Mouse (Mus musculus) midbrain, embryonic 14.5 days (tissue): ENCODE measurements around the gene Adk. TPM values are rescaled to one million over a fixed set of nuclear protein-coding genes. Genes with fewer than 3 reads are reported as not detected.

Source experiments
- ATAC-seq: fragments of 200-750 bp; cut with Nextera tagmentation; 2 replicates; pipeline ENCODE4 v1.8.0; 2017; ENCODE audit warnings: moderate number of reproducible peaks, moderate library complexity; ENCODE audit not compliant: low FRiP score, low TSS enrichment
- DNase-seq: peaks from one replicate; pipeline ENCODE4 v3.0.0-alpha.2; 2015
- H3K27ac ChIP-seq: fragments of 300-500 bp; sonication (generic); replicated peaks from 2 replicates; pipeline ENCODE4 v1.5.1; 2014; ENCODE audit warnings: mild to moderate bottlenecking, low read depth, low read length, moderate library complexity
- H3K27me3 ChIP-seq: fragments of 300-500 bp; sonication (generic); 2 replicates; pipeline ENCODE4 v1.6.1; 2014; ENCODE audit warnings: low read length, control low read depth, mixed read lengths; ENCODE audit not compliant: control insufficient read depth, insufficient read depth
- H3K36me3 ChIP-seq: fragments of 300-500 bp; sonication (generic); 2 replicates; pipeline ENCODE4 v1.6.1; 2014; ENCODE audit warnings: low read length, control low read depth; ENCODE audit not compliant: control insufficient read depth, insufficient read depth
- H3K4me1 ChIP-seq: fragments of 300-500 bp; sonication (generic); 2 replicates; pipeline ENCODE4 v1.6.1; 2014; ENCODE audit warnings: mild to moderate bottlenecking, antibody characterized with exemption, low read length, control low read depth; ENCODE audit not compliant: control insufficient read depth, insufficient read depth
- H3K4me2 ChIP-seq: fragments of 300-500 bp; sonication (generic); 2 replicates; pipeline ENCODE4 v1.6.1; 2014; ENCODE audit warnings: mild to moderate bottlenecking, low read length, moderate library complexity
- H3K4me3 ChIP-seq: fragments of 300-500 bp; sonication (generic); replicated peaks from 2 replicates; pipeline ENCODE4 v1.5.1; 2014; ENCODE audit warnings: low read depth, low read length
- H3K9ac ChIP-seq: fragments of 300-500 bp; sonication (generic); replicated peaks from 2 replicates; pipeline ENCODE4 v1.6.1; 2014; ENCODE audit warnings: mild to moderate bottlenecking, low read length, moderate library complexity
- H3K9me3 ChIP-seq: fragments of 300-500 bp; sonication (generic); 2 replicates; pipeline ENCODE4 v1.6.1; 2016; ENCODE audit warnings: low read length, control low read depth, mixed read lengths; ENCODE audit not compliant: control insufficient read depth
- WGBS: fragments of 180-500 bp; shearing (Covaris S2); extraction: QIAGEN DNeasy Blood & Tissue Kit; methylation state at CpG from one replicate; pipeline ENCODE4 v1.1.7; 2014; 5-methylcytosine and 5-hydroxymethylcytosine counted together
- polyA plus RNA-seq: library from polyadenylated mRNA; unstranded; fragments of >200 nt; fragmentation: Nextera tagmentation; extraction: Ambion mirVana; gene quantifications from 2 replicates; pipeline ENCODE4 v1.2.1, GENCODE M21; 2014

Adk gene
- polyA plus RNA-seq, 1 experiment from 2014 or later = 37.9 TPM

GRCm38 (mm10) chr14:21074398-21075320 lies 22.3 kb downstream of the Adk start:
- peak overlapping the region; percentile 56; the same call in 1 of the 2 replicates for H3K4me3 ChIP-seq
- ATAC-seq (no peak), DNase-seq (no peak)
- H3K4me2 ChIP-seq = peak overlapping the region; percentile 64
- H3K27me3 ChIP-seq = no peaks in the 10 kb centered on the region
- H3K36me3 ChIP-seq = no peaks in the 10 kb centered on the region
- H3K4me1 ChIP-seq = peaks cover 4% of the 10 kb centered on the region
- H3K9ac ChIP-seq = no peak overlapping the region
- 69% methylated on average over 11 of the region's 11 CpGs for WGBS
- H3K27ac ChIP-seq = no peak overlapping the region
- no peaks in the 10 kb centered on the region for H3K9me3 ChIP-seq

GRCm38 (mm10) chr14:21075751-21076500 lies 23.6 kb downstream of the Adk start:
- DNase-seq (peak; percentile 95), ATAC-seq (peak; percentile 96)
- no peaks in the 10 kb centered on the region for H3K36me3 ChIP-seq
- peak overlapping the region; percentile 74 for H3K27ac ChIP-seq
- H3K4me2 ChIP-seq = peak overlapping the region; percentile 64
- H3K27me3 ChIP-seq = no peaks in the 10 kb centered on the region
- WGBS = under 1% methylated on average over 58 of the region's 59 CpGs
- H3K4me3 ChIP-seq = peak overlapping the region; percentile 56
- peaks cover 4% of the 10 kb centered on the region for H3K4me1 ChIP-seq
- H3K9ac ChIP-seq = peak overlapping the region; percentile 72
- no peaks in the 10 kb centered on the region for H3K9me3 ChIP-seq

- no peak overlapping the region for H3K27ac ChIP-seq
- 54% methylated on average over 7 of the region's 7 CpGs for WGBS
- peak; percentile 36 for ATAC-seq
Measured at GRCm38 (mm10) chr14:21076501-21077194, 24.3 kb downstream of the Adk start.

GRCm38 (mm10) chr14:21077939-21078338 lies 25.6 kb downstream of the Adk start:
- Histone ChIP-seq H3K4me1 (peaks cover 4% of the 10 kb centered on the region), H3K36me3 (no peaks in the 10 kb centered on the region), H3K4me3 (no peak overlapping the region), H3K4me2 (no peak overlapping the region), H3K9me3 (no peaks in the 10 kb centered on the region), H3K27me3 (no peaks in the 10 kb centered on the region), H3K27ac (no peak overlapping the region), H3K9ac (no peak overlapping the region)
- no peak for DNase-seq
- ATAC-seq = no peak
- WGBS = 87% methylated on average over 4 of the region's 4 CpGs

More at GRCm38 (mm10) chr14:21076501-21077194, 24.3 kb downstream of the Adk start:
- Histone ChIP-seq H3K4me3 (peak overlapping the region; percentile 56), H3K27me3 (no peaks in the 10 kb centered on the region), H3K4me1 (peaks cover 4% of the 10 kb centered on the region), H3K4me2 (peak overlapping the region; percentile 64), H3K9ac (peak overlapping the region; percentile 72), H3K9me3 (no peaks in the 10 kb centered on the region), H3K36me3 (no peaks in the 10 kb centered on the region)
- DNase-seq = no peak

GRCm38 (mm10) chr14:21078511-21078910 lies 26.1 kb downstream of the Adk start:
- H3K27ac ChIP-seq = no peak overlapping the region
- no peak for DNase-seq
- H3K4me2 ChIP-seq = no peak overlapping the region
- peaks cover 4% of the 10 kb centered on the region for H3K4me1 ChIP-seq
- H3K9ac ChIP-seq = no peak overlapping the region
- H3K9me3 ChIP-seq = no peaks in the 10 kb centered on the region
- H3K4me3 ChIP-seq = no peak overlapping the region
- H3K27me3 ChIP-seq = no peaks in the 10 kb centered on the region
- ATAC-seq = no peak
- no peaks in the 10 kb centered on the region for H3K36me3 ChIP-seq

GRCm38 (mm10) chr14:21082823-21083222 lies 30.4 kb downstream of the Adk start:
- H3K27me3 ChIP-seq = no peaks in the 10 kb centered on the region
- no peaks in the 10 kb centered on the region for H3K9me3 ChIP-seq
- H3K4me3 ChIP-seq = no peak overlapping the region
- no peak overlapping the region for H3K27ac ChIP-seq
- no peaks in the 10 kb centered on the region for H3K4me1 ChIP-seq
- ATAC-seq (no peak), DNase-seq (no peak)
- no peak overlapping the region for H3K4me2 ChIP-seq
- H3K36me3 ChIP-seq = no peaks in the 10 kb centered on the region
- 70% methylated on average over 1 of the region's 1 CpGs for WGBS
- no peak overlapping the region for H3K9ac ChIP-seq

- H3K4me3 ChIP-seq = no peak overlapping the region
- H3K4me2 ChIP-seq = no peak overlapping the region
- no peaks in the 10 kb centered on the region for H3K36me3 ChIP-seq
- H3K27me3 ChIP-seq = no peaks in the 10 kb centered on the region
- H3K9me3 ChIP-seq = no peaks in the 10 kb centered on the region
- ATAC-seq (no peak), DNase-seq (no peak)
- H3K27ac ChIP-seq = no peak overlapping the region
- H3K9ac ChIP-seq = no peak overlapping the region
- H3K4me1 ChIP-seq = no peaks in the 10 kb centered on the region
- WGBS = 90% methylated on average over 5 of the region's 5 CpGs
Measured at GRCm38 (mm10) chr14:21085666-21086065, 33.3 kb downstream of the Adk start.

- no peaks in the 10 kb centered on the region for H3K36me3 ChIP-seq
- H3K9ac ChIP-seq = no peak overlapping the region
- no peak overlapping the region for H3K27ac ChIP-seq
- no peaks in the 10 kb centered on the region for H3K27me3 ChIP-seq
- 82% methylated on average over 2 of the region's 2 CpGs for WGBS
- H3K4me2 ChIP-seq = no peak overlapping the region
- H3K9me3 ChIP-seq = no peaks in the 10 kb centered on the region
- ATAC-seq = no peak
- H3K4me1 ChIP-seq = no peaks in the 10 kb centered on the region
- DNase-seq = no peak
- H3K4me3 ChIP-seq = no peak overlapping the region
Measured at GRCm38 (mm10) chr14:21086106-21086505, 33.7 kb downstream of the Adk start.
